Mouse (Mus musculus): ENCODE data around the gene Gm49394.
A peak's percentile ranks its signal among the peaks of the same experiment; 100 is the strongest.

The Gm49394 gene

DNA sequence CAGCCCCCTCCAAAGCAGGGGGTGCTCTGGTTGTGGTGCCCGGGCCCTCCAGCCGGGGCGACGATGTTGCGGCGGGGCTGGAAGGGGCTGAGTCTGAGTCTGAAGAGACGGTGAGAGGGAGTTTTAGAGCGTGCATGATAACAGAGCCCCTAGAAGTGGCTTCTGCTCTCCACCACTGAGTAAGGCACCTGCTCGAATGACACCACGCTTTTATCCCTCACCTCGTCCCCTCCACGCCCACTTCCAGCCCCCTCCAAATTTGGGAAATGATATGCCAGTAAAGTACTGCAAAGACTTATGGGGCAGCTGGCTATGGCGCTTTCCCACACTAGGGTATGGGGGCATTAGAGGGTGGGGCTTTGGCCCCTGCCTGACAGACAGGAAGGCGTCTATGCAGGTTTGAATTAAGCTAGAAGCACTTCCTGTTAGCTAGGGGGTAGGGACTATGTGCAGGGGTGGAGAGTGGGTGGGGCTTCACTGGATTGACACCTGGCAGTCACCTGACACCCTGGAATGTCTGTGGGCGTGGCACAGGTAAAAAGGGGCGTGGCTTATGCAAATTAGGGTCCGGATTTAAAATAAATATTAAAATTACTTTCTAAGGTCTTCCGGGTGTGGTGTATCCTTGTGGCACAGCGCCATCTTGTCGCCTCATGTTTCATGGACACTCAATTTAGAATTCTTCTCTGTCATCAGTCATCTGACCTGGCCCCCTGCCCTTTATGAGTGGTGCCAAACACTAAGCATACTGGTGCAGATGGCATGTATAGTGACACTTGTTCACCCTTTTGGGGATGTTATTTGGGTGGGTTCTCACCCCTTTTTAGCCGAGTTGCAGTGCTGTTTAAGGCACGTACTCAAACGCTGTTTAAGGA lies at the start of gene Gm49394:
Gm49394 (minus strand) TSS at position 192 of the 875 bp plus-strand sequence.
- no peak for DNase-seq

DNA sequence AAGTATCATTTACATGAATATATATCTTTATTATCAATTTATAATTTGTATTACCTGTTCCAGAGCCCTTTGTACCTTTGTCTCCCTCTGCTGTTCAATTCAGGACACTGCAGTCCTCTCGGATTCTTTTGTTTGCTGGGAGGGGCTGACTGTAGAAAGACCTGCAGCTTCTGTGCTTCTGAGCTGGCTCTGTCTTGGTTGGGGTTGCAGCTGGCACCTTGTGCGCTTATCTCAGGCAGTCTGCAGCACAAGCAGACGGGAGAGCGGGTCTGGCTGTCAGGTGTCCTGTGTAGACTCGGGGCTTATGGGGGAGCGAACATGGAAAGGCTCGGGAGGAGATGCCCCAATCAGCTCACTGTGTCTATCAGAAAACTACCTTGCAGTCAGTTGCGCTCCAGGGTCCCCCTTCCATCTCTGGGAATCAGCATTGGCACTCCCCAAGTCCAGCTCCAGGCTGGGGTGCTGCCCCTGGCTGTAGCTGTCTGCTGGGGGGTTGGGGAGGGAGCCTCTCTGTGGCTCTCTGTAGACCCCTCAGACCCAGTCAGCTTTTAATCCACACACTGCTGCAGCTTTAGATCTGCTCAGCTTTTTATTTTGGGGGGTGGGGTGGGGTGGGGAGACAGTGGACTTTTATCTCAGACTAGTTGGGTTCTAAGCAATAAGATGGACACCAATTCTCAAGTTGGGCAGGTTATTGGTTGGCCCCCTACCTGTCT lies 45.2 kb upstream of the Gm49394 start:
- DNase-seq: peak; percentile 66

DNA sequence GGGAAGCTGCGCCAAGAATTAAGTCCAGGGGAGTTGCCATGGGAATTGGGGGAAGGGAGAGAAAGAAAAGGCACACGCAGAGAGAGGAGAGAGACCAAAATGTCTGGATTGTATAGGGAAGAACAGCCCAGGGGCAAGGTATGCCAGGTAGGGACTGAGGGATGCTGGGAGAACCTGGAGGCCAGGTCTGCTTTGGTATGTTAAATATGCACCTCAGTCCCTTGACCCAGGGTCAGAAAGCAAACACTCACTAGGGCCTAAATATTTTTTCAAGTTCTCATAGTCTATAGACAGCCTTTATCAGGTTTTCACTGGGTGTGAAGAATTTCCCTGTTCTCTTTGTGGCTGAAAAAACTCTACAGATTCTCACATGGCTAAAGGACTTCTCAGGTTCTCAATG lies 37.1 kb upstream of the Gm49394 start:
- no peak for DNase-seq

DNA sequence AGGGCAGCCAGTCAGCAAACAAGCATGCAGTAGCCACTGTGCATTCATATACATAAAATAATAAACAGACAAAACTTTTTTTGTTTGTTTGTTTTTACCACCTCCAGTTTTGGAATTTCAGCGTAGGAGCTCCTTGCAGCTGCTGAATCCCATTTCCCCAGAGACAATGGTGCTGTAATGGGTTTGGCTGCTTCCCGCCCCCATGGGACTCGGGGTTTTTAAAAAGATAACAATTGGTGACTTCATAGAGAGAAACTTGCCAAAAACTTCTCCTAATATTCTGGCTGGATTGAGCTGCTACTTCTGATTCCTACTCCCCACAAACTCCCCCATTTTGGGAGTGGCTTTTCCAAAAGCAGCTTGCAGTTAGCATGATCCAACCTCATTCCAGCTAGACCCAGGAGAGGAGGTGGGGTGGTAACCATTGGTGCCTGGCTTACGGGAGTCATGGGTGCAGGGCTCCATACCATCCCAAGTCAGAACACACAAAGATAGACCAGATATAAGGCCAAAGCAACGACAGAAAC lies 29.7 kb upstream of the Gm49394 start:
- DNase-seq: no peak

DNA sequence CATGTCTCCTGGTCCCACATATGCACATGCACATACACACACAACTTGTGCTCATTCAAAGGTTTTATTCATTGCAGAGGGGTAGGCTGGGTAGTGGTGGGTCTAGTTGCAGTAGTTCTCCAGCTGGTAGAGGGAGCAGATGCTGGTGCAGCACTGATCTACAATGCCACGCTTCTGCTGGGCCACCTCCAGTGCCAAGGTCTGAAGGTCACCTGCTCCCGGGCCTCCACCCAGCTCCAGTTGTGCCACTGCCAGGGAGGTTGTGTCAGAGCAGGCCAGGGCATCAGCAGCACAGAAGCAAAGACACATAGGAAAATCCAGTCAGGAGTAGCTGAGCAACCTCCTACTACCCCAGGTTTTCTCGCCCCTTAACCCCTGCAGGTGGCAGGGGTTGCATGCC lies 8.9 kb upstream of the Gm49394 start:
- no peak for DNase-seq

DNA sequence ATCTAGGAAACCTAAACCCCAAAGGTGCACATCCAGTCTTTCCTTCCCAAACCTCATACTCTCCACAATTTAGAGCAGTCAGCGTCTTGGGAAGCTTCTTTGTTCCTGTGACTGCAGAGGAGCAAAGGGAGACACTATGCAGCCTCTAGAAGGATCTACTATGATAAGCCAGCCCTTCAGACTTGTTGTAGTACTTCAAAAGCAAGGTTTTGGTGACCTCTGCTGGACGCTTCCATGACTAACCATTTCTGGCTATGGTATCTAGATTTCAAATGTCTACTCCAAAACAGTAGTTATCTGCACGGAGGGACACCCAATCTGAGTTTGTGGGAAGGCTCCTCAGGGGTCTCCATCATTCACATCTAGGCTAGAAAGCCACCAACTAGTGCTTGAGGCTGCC lies 5.9 kb upstream of the Gm49394 start:
- peak; percentile 86 for DNase-seq

DNA sequence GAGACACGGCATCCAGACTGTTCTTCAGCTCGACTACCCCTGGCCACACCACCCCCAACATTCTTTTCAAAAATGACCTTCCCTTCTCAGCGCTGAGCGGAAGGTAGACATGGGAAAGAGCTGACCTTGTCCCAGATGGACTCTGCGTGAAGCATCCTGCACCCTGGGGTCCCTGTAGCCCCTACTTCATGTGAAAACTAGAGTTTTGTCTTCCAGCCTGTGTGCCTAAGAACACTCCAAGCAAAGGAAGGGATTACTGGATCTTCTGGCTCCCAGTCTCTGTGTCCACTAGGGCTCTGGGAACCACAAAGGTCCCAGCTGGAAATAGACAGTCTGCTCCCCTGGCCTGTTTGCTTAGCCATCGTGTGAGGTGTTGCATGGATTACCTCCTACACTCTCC lies 5.4 kb upstream of the Gm49394 start:
- no peak for DNase-seq

DNA sequence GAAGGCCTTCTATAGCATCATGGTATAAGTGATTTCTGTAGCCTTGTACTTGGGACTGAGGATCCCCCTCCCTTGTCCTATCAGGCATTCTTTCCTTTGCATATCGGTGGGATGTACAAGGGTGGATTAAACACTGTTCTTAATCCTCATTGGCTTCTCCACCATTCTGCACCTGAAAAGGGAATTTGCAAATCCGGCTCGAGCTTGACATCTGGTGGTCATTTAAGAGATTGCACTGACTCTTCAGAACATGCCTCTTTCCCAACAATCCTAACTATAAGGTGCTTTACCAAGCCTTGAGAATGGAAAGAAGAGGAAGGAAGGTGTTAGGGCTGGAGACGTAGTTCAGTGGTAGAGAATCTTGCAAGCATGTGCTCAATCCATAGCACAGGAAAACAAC lies 2.4 kb upstream of the Gm49394 start:
- DNase-seq: peak; percentile 57

DNA sequence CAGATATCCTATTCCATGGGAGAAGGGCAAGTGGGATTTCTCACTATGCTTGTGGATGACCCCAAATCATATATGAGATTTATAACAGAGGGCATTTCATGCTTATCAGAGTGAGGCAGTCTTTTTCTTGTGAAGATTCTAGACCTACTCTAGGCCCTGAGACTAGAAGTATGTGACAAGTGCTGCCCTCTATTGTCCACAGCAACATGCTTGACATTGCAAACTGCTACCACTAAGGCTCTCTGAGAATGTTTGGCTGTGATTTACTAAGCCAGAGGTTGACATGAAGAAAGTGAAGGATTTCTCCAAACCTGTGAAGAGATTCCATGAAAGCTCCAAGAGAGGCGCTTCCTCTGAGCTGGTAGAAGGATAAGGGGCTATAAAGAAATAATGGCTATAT lies 1.3 kb upstream of the Gm49394 start:
- no peak for DNase-seq

DNA sequence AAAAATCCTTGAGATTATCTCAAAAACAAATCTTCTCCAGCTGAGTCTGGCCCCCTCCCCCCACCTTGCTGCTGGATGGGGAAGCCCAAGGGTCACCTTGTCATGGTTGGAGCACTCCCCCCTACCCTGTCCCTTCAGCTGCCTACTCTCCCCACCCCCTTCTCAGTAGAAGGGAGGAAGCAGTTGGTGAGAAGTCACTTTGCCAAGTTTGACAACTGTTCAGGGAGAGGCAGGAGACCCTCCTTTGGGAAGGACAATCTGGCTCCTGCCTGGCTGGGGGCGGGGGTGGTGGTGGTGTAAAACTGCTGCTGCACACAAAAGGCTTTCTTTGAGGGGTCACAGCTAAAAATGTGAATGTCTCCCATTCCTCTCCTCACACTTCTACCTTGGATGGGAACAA lies 1.4 kb downstream of the Gm49394 start:
- DNase-seq: no peak

DNA sequence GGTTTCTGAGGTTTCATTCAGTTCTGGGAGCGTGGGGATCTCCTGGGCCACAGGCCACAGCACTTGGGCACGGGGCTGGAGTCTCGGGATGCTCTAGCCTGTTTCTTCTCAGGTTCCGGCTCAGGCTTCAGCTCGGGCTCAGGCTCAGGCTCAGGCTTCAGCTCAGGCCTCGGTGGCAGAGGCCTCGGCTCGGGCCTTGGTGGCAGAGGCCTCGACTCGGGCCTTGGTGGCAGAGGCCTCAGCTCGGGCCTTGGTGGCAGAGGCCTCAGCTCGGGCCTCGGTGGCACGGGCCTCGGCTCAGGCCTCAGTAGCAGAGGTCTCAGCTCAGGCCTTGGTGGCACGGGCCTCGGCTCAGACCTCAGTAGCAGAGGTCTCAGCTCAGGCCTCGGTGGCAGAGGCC lies 2.2 kb downstream of the Gm49394 start:
- DNase-seq: no peak

DNA sequence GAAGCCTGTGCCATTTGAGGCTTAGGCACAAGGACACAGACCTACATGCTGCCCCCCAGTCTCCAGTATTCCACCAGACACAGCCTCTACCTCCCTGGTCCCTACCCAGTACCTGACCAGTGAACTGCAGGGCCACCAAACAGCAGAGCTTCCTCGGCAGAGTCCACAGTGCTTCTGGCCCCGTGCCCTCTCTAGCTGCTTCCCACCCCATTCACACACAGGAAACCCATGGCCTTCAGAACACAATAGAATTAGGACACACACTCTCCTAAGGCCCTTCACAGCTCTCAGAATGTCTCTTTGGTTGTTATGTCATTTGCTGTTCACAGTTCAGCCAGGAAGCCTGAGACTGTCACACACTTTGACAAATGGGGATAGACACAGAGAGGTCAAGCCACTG lies 3.1 kb downstream of the Gm49394 start, which contains the start of gene Igf2:
Igf2 (minus strand) TSS at position 158 of the 400 bp plus-strand sequence.
- no peak for DNase-seq

DNA sequence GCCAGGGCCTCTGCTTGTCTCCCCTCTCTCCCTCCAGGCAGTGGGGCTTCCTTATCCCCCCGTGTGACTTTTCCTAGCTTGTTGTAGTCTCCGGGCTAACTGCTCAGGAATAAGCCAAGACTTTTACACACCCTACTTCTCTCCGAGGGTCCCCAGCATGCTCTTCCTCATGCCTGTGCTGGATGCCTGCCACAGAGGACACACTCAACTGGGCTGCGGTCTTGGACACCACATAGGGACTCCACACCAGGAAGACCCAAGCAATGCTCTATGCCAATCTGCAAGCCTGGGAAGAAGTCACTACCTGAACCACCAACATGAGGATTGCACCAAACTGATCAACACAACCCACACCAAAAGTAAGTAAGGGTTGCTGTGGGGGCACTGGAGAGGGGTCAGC lies 3.6 kb downstream of the Gm49394 start:
- no peak for DNase-seq

DNA sequence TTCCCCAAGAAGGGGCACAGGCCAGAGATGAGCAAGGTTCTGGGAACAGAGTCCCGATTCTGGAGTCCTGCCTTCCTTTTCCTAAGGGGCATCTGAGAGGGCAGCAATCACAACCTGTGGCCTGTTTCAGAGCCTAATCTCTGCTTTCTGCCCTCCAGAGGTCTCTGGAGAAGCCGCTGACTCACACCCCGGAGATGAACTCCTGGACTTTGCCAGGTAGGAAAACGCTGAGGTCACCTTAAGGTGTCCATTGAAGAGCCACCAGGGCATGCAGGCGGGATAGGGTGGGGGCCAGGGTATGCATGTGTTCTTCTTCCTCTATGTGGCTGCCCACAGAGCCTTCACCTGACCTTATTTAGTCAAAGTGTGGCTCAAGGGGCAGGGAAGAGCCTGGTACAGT lies 4.4 kb downstream of the Gm49394 start:
- DNase-seq: no peak

DNA sequence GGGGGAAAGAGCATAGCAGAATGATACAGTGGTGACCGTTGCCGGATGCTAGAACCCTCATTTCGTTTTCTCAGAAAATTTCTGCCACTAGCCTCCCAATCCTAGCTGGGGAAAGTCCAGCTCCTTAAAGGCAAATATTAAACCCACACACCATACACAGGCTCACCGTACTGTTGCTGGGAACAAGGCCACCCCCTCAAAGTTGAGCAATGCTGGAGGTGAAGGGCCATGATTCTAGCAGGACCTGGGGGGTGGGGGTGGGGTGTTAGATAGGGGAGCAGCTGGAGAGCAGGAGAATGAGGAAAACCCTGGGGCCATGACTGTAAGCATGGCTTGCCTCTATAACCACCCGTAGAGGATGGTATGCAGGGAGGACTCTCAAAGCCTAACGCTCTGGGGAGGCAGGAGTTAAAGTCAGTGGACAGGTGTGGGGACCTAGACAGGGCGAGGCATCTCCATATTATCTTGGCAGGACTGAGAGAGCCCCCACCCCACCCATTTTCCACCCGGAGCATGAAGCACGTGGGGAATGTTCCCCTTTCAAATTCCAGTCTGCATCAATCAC lies 5.2 kb downstream of the Gm49394 start:
- DNase-seq: no peak

DNA sequence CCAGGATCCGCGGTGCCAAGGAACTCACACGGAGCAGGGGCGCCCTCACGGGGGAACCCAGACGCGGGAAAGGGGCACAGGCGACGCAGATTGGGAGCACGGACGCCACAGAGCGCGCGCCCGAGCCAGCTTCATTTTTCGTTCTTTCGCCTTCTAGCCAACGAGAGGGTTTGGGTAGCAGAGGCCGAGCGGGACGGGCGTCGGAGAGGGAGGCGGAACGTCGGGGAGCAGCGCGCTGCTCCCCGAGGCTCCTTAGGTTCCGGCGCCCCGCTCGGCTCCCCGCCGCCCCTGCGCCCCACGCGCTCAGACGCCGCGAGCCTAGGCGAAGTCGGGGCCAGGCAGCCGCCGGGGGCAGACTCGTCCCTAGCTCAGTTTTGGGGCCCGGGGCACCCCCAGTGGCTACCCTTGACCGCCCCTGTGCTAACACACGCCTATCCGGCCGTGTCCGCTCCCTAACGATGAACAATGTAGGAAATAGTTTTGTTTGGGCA lies 5.8 kb downstream of the Gm49394 start:
- DNase-seq: no peak

DNA sequence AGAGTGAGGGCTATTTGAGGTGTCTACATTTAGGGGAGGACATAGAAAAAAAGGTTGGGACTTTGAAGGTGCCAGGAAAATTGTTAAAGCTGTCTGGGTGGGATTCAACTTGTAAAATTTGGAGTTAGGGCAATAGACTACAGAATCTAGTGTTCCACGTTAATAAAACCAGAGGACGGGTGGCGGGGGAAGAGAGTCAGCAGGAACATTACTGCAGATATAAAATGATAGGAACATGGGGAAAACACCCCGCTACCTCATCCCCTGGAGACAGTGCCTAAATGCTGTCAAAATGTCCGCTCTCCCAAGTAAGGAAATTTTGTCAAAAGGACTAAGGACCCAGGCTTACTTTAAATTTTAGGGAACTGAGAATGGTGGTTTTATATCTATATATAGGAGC lies 6.6 kb downstream of the Gm49394 start:
- no peak for DNase-seq

DNA sequence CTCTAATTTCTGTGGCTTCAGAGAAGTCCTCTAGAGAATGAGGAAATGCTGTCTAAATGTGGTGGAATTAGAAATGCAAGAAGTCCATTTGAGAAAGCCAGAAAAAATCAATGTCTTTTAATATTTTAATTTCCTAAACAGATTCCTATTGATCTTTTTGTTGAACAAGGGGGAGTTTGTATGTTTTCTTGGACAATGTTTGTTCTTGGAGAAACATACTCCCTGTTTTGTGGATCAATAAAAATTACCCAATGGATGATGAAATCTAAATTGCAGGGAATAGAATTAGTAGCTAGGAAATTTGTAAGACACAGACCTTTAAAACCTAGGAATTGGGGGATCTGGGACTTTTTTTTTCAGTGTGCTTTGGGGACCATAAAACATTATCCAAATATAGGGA lies 7.9 kb downstream of the Gm49394 start:
- no peak for DNase-seq

DNA sequence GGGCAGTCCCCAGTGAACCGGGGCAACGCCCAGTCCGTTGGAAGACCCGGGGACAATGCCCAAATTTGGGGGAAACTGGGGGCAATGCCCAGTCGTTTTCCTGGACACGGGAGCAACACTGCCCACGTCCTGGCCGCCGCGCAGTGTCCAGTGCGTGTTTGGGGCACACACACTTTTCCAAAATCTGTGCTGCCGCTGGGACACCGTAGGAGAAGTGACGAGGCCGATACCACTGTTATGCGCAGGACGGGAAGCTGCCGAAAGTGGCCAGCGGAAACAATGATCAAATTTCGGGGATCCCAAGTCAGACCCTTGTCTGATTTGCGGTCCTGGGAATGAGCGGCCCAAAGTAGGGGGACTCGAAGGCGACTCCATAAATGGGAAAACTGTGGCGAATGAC lies 8.7 kb downstream of the Gm49394 start:
- DNase-seq: no peak

DNA sequence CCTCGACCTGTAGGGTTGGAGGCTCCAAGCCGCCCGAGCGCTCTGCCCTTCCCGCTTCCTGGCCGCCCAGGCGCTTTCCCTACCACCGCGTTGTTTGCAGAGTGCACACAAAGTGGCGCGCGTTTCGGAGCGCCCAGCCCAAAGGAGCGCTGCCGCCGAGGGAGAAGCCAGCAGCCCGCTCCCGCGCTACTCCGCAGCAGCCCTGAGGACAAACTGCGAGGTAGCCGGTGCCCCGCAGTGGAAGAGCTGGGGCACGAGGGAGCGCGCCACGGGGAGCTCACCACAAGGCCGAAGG lies 9.1 kb downstream of the Gm49394 start:
- DNase-seq: peak; percentile 73

DNA sequence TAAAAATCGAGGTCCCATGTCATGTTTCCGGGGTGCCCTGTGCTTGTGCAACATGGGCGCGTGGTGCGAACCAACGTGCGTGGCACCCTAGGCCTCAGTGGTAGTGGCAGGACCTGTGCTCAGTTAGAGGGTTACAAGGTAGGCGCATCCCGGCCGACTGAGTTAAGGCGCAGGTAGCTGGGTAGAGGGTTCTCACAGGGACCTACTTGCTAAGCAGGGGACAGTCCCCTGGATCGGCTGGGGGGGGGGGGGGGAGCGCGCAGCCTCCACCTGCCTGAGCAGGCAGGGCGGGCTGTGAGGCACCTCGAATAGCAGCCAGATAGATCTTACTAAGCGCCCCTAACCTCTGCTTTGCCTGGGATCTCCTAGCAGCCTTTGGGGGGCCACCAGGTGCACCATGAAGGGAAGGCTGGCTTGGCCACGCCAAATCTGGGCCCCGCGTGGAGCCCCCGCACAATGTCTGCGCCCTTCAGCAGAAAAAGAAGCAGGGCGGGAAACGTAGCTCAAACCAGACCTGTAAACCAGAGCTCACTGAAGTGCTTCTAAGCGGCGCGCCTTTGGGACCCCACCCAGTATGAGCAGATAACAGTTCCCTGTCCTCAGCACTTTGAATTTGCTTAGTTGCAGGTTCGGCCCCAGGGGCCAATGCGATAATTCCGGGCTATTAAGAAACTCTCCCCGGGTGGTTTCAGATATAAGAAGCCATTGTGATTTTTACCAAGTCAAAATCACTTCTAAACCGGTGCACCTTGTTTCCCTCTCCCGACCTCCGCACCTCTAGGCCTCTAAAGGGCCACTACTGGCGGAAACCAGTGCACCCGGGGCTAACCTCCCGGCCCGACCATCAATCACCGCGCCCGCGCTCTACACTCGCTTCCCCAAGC lies 9.7 kb downstream of the Gm49394 start:
- peak; percentile 57 for DNase-seq

DNA sequence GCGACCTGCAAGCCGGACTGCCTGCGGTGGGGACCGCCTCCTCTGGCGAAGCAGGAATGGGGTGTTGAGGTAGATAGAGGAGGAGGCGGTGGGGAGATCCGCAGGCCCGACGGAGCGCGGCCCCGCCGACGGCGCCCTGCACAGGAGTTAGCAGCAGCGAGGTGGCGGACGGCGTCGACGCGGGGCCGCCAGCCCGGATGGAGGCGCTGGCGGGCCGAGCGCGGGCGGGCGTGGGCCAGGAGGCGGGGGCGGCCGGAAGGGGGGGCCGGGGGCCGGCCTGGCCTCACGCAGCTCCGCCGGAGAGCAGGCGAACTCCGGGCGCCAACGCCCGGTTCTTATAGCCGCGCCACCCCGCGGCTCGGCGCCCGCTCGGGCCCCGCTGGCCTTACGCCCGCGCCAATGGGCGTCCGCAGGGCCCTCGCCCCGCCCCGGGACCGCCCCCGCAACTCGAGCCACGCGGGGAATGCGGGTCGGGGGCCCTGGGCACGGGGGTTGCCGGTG lies 10.5 kb downstream of the Gm49394 start:
- peak; percentile 84 for DNase-seq
